Mouse (Mus musculus) E14TG2a.4 (cell line): Measurements from ENCODE around the gene Axin2.

ENCODE experiments used
- H3K27me3 ChIP-seq: 2 replicates; pipeline ENCODE4 v1.6.1; 2014; ENCODE audit warnings: low read length, control low read depth; ENCODE audit not compliant: insufficient read depth
- H3K36me3 ChIP-seq: 2 replicates; pipeline ENCODE4 v1.6.1; 2014; ENCODE audit warnings: low read length, control low read depth; ENCODE audit not compliant: insufficient read depth
- H3K4me1 ChIP-seq: replicated peaks from 2 replicates; pipeline ENCODE4 v1.6.1; 2014; ENCODE audit warnings: low read depth, low read length, control low read depth
- H3K4me3 ChIP-seq: replicated peaks from 2 replicates; pipeline ENCODE4 v1.5.1; 2014; ENCODE audit warnings: mild to moderate bottlenecking, low read length
- H3K9me3 ChIP-seq: 2 replicates; pipeline ENCODE4 v1.6.1; 2014; ENCODE audit warnings: low read length, control low read depth
- CTCF ChIP-seq: conservative IDR thresholded peaks from 2 replicates; pipeline ENCODE4 v1.5.1; 2014; ENCODE audit warnings: low read length
- NANOG ChIP-seq: IDR thresholded peaks from 2 replicates; pipeline ENCODE4 v1.6.1; 2014; ENCODE audit warnings: borderline replicate concordance, low read length, mixed read lengths
- POU5F1 ChIP-seq: IDR thresholded peaks from 2 replicates; pipeline ENCODE4 v1.6.1; 2014; ENCODE audit warnings: low read length, borderline replicate concordance

The Axin2 gene

DNA sequence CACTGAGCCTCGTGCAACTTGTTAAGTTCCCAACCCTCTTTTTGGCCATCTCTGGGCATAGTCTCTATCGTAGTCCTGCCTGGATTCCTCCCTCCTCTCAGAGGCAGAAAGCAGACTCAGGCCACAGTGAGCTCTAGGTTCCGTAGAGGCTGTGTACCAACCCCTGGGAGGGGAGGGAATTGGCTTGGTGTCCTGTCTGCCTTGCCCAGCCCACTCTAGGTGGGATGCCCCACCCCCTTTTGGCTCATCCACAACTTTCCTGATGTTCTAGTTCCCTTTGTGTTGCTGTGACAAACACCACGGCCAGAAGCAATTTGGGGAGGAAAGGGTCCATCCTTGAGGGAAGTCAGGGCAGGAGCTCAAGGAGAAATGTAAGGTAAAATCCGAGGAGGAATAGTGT lies 39.0 kb downstream of the Axin2 start:
- H3K27me3 ChIP-seq: no peaks in the 10 kb centered on the region
- H3K4me1 ChIP-seq: peaks cover 15% of the 10 kb centered on the region
- peaks cover 4% of the 10 kb centered on the region for H3K9me3 ChIP-seq
- H3K36me3 ChIP-seq: no peaks in the 10 kb centered on the region
- no peak for TF ChIP-seq CTCF
- H3K4me3 ChIP-seq: no peak overlapping the region

GRCm38 (mm10) chr11:108961651-108962065 lies 41.5 kb downstream of the Axin2 start:
- Histone ChIP-seq H3K36me3 (no peaks in the 10 kb centered on the region), H3K4me3 (peak overlapping the region; percentile 29; the same call in 1 of the 2 replicates), H3K27me3 (no peaks in the 10 kb centered on the region), H3K9me3 (peaks cover 17% of the 10 kb centered on the region), H3K4me1 (peaks cover 15% of the 10 kb centered on the region)
- TF ChIP-seq NANOG (peak; percentile 43; the same call in 1 of the 2 replicates), POU5F1 (no peak; the same call in 1 of the 2 replicates)

GRCm38 (mm10) chr11:108963476-108964232 lies 43.5 kb downstream of the Axin2 start:
- Histone ChIP-seq H3K36me3 (no peaks in the 10 kb centered on the region), H3K27me3 (no peaks in the 10 kb centered on the region), H3K4me1 (peaks cover 15% of the 10 kb centered on the region), H3K9me3 (peaks cover 17% of the 10 kb centered on the region), H3K4me3 (no peak overlapping the region)
- TF ChIP-seq POU5F1 (no peak), CTCF (no peak), NANOG (no peak)

GRCm38 (mm10) chr11:108965740-108966139 lies 45.6 kb downstream of the Axin2 start:
- H3K9me3 ChIP-seq: peaks cover 17% of the 10 kb centered on the region
- H3K27me3 ChIP-seq: no peaks in the 10 kb centered on the region
- peaks cover 15% of the 10 kb centered on the region for H3K4me1 ChIP-seq
- no peak overlapping the region for H3K4me3 ChIP-seq
- TF ChIP-seq CTCF (no peak), POU5F1 (no peak), NANOG (no peak)
- no peaks in the 10 kb centered on the region for H3K36me3 ChIP-seq

GRCm38 (mm10) chr11:108973459-108973858 lies 53.3 kb downstream of the Axin2 start:
- H3K9me3 ChIP-seq: no peaks in the 10 kb centered on the region
- no peaks in the 10 kb centered on the region for H3K36me3 ChIP-seq
- H3K4me3 ChIP-seq: no peak overlapping the region
- peaks cover 5% of the 10 kb centered on the region; the same call in 1 of the 2 replicates for H3K4me1 ChIP-seq
- H3K27me3 ChIP-seq: peaks cover 12% of the 10 kb centered on the region
- no peak for TF ChIP-seq NANOG

GRCm38 (mm10) chr11:108973866-108974265 lies 53.7 kb downstream of the Axin2 start:
- TF ChIP-seq NANOG: no peak
- TF ChIP-seq CTCF: no peak
- no peak for TF ChIP-seq POU5F1
- Histone ChIP-seq H3K4me3 (no peak overlapping the region), H3K36me3 (no peaks in the 10 kb centered on the region), H3K27me3 (peaks cover 12% of the 10 kb centered on the region), H3K4me1 (peaks cover 5% of the 10 kb centered on the region; the same call in 1 of the 2 replicates), H3K9me3 (no peaks in the 10 kb centered on the region)

- H3K4me3 ChIP-seq: no peak overlapping the region
- peaks cover 12% of the 10 kb centered on the region for H3K27me3 ChIP-seq
- no peak for TF ChIP-seq NANOG
- no peaks in the 10 kb centered on the region for H3K36me3 ChIP-seq
- H3K9me3 ChIP-seq: no peaks in the 10 kb centered on the region
- H3K4me1 ChIP-seq: peaks cover 5% of the 10 kb centered on the region; the same call in 1 of the 2 replicates
Measured at GRCm38 (mm10) chr11:108975583-108975982, 55.4 kb downstream of the Axin2 start.

GRCm38 (mm10) chr11:108980530-108980929 lies 60.4 kb downstream of the Axin2 start:
- Histone ChIP-seq H3K9me3 (no peaks in the 10 kb centered on the region), H3K27me3 (peaks cover 3% of the 10 kb centered on the region), H3K4me3 (no peak overlapping the region), H3K36me3 (no peaks in the 10 kb centered on the region), H3K4me1 (no peaks in the 10 kb centered on the region)
- TF ChIP-seq CTCF: no peak
- no peak for TF ChIP-seq NANOG
- no peak for TF ChIP-seq POU5F1

- Histone ChIP-seq H3K9me3 (no peaks in the 10 kb centered on the region), H3K4me1 (no peaks in the 10 kb centered on the region), H3K4me3 (no peak overlapping the region), H3K27me3 (no peaks in the 10 kb centered on the region), H3K36me3 (no peaks in the 10 kb centered on the region)
- no peak for TF ChIP-seq NANOG
- TF ChIP-seq CTCF: no peak
- TF ChIP-seq POU5F1: no peak
Measured at GRCm38 (mm10) chr11:108981012-108981411, 60.9 kb downstream of the Axin2 start.
